Mouse (Mus musculus) embryonic facial prominence, embryonic 10.5 days (tissue): ENCODE data around the gene Nphs2. TPM values are rescaled to one million over a fixed set of nuclear protein-coding genes. Genes with fewer than 3 reads are reported as not detected.

Experiments
- polyA plus RNA-seq: library from polyadenylated mRNA; unstranded; fragments of >200 nt; fragmentation: Nextera tagmentation; extraction: Ambion mirVana; gene quantifications from 2 replicates; pipeline ENCODE4 v1.2.1, GENCODE M21; 2016

Gene Nphs2
- polyA plus RNA-seq, 1 experiment from 2014 or later, result not detected

Other genes with a start within 250 kb of the Nphs2 start
- gene Fam163a, start 105.7 kb upstream of the Nphs2 start, polyA plus RNA-seq, result 1.6 and 2.5 TPM in 2 replicates
- 0.07 and 0.24 TPM in 2 replicates for gene Tdrd5, start 7.1 kb upstream of the Nphs2 start, polyA plus RNA-seq
- gene Gm2000, start 55.3 kb downstream of the Nphs2 start, polyA plus RNA-seq, result 884 and 933 TPM in 2 replicates
- 0.28 and 0.30 TPM in 2 replicates for gene Axdnd1, start 110.4 kb downstream of the Nphs2 start, polyA plus RNA-seq
- gene Soat1, start 163.6 kb downstream of the Nphs2 start, polyA plus RNA-seq, result 27.2 and 29.2 TPM in 2 replicates
- gene Gm10031, start 213.3 kb downstream of the Nphs2 start, polyA plus RNA-seq, result 0.40 and 0.47 TPM in 2 replicates
- 5.8 and 6.0 TPM in 2 replicates for gene Abl2, start 248.1 kb downstream of the Nphs2 start, polyA plus RNA-seq